Mouse (Mus musculus) mesoderm, embryonic 11.5 days (tissue): Measurements from ENCODE around the gene Ssh1.

Source experiments
- DNase-seq: peaks from one replicate; pipeline ENCODE4 v3.0.0-alpha.2; 2012; ENCODE audit warnings: low read depth, low spot score

Ssh1 gene

DNA sequence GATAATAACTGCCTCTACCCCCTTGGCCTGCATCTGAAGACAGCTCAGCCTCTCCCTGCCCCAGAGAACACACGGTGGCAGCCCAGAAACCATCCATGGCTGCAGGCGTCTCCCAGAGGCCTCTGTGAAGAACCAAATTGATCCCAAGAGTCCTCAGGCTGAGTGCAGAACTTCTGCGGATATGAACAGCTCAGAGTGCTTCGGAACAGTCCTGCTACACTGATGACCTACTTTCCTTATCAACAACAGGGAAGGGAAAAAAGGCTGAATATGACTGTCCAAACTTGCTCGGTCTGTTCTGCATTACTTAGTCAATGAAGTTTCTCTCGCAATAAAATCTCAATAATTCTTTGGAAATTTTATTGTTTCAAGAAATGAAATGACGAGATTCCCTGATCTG lies 101.7 kb downstream of the Ssh1 start:
- DNase-seq = no peak

DNA sequence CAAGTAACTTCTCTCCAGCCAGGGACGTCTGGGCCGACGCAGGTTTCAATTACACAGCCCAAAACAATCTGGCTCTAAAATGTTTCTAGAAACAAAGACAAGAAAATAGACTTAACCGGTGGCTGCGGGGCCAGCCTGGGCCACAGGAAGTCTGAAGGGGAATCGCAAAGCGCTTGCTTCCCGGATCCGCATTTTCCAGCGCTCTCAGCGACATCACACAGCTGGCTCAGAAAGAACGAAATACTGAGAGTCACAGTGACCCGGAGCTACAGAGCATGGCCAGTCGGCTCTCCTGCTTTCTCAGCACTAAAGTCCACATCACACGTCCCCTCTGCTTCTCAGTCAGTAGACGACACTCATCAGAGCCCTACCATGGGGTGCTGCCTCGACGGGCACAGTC lies 102.8 kb downstream of the Ssh1 start:
- DNase-seq = no peak

DNA sequence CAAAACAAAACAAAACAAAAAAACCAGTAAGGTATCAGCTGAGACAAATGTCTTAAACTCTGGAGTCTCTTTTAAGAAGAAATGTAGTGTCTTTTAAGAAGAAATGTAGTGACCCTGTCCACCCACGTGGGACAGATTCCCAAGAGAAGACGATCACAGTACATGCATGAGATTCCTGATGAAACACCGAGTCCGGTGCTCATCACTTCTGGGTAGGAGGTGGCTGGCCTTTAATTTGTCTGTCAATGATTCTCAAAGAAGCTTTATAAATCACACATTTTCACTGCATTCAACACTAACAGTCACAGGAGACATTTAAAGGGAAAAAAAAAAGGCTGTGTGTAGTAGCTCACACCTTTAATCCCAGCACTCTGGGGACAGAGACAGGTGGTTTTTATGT lies 103.8 kb downstream of the Ssh1 start:
- DNase-seq = no peak

DNA sequence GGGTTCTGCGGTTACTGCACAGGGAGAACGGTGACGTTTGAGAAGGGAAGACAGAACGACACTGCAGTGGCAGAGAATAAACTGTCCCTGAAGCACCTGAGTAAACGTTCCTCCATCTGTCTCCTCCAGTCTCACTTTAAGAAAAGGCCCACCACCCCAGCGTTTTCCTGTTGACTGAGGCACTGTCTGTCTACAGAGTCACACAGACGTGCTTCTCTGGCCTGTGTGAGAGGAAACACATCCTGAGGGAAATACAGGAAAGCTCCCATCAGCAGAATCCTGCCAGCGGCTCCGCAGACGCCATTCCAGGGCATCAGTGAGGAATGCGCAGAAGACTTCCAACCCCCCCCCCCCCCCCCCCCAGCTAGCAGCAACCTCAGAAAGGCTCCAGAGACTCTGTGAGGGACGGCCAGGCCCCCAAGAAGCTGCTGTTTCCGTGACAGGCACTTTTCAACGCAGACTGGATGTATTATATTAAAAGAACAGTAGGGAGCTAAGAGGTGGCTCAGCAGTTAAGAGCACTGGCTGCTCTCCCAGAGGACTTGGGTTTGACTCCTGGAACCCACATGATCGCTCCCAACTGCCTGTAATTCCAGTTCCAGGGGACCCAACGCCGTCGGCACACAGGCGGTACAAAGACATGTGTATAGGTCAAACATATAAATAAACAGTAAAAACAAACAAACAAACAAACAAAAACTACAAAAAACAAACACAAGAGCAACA lies 104.3 kb downstream of the Ssh1 start:
- peak; percentile 46 for DNase-seq

DNA sequence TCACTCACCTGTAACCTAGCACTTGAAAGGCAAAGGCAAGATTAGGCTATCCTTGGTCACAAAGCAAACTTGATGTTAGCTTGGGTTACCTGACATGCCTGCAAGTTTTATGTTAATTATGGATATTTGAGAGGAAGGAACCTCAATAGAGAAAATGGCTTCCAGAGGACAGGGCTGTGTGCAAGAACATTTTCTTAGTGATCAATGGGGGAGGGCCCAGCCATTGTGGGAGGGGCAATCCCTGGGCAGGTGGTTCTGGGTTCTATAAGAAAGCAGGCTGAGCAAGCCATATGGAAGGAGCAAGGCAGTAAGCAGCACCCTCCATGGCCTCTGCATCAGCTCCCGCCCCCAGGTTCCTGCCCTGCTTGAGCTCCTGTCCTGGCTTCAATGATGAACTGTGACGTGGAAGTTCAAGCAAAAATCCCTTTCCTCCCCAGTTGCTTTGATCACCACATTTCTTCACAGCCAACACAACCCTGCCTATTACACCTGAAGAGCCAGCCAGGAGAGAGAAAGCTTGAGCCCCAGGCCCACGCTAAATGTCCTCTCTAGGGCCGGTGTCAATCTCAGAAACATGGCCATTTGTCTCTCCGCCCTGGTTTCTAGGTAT lies 105.4 kb downstream of the Ssh1 start:
- no peak for DNase-seq

DNA sequence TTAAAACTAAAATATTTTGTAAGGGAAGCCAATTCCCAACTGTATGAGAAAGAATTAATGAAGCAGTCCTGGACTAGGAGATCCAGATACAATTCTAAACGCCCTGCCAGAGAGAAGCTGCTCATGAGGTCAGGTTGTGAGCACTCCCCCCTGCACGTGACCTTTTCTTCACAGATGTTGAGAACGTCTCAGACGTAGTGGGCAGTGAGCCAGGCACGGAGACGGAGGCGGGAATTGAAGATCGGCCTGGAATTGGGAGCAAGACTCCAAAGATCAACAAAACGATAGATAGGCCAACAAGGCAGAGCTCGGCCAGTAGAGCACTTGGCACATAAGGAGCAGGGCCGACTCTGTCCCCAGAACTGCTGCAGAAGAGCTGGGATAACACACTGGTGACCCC lies 106.6 kb downstream of the Ssh1 start:
- no peak for DNase-seq
